Mouse (Mus musculus): Measurements from ENCODE around the gene Arhgap10.

Gene Arhgap10

GRCm38 (mm10) chr8:77275571-77275970 lies 242.2 kb downstream of the Arhgap10 start:
- DNase-seq, result no peak

- no peak for DNase-seq
These were observed 245.6 kb downstream of the Arhgap10 start for GRCm38 (mm10) chr8:77272136-77272535.

GRCm38 (mm10) chr8:77267941-77268405 lies 249.8 kb downstream of the Arhgap10 start:
- no peak for DNase-seq

- DNase-seq, result no peak
These were observed 255.3 kb downstream of the Arhgap10 start for GRCm38 (mm10) chr8:77262216-77263009.

GRCm38 (mm10) chr8:77261215-77261614 lies 256.5 kb downstream of the Arhgap10 start:
- no peak for DNase-seq

- no peak for DNase-seq
These were observed 260.7 kb downstream of the Arhgap10 start for GRCm38 (mm10) chr8:77257085-77257451.

- DNase-seq, result peak; percentile 53
These were observed 261.2 kb downstream of the Arhgap10 start for GRCm38 (mm10) chr8:77256450-77257084.

GRCm38 (mm10) chr8:77254466-77254865 lies 263.3 kb downstream of the Arhgap10 start:
- DNase-seq, result no peak

GRCm38 (mm10) chr8:77251134-77251533 lies 266.6 kb downstream of the Arhgap10 start:
- no peak for DNase-seq

GRCm38 (mm10) chr8:77250094-77250493 lies 267.7 kb downstream of the Arhgap10 start:
- DNase-seq, result no peak

GRCm38 (mm10) chr8:77241381-77241780 lies 276.4 kb downstream of the Arhgap10 start:
- DNase-seq, result no peak

GRCm38 (mm10) chr8:77239462-77239861 lies 278.3 kb downstream of the Arhgap10 start:
- DNase-seq, result no peak

GRCm38 (mm10) chr8:77236701-77237100 lies 281.1 kb downstream of the Arhgap10 start:
- DNase-seq, result no peak

- DNase-seq, result no peak
These were observed 285.3 kb downstream of the Arhgap10 start for GRCm38 (mm10) chr8:77232411-77232810.

GRCm38 (mm10) chr8:77231834-77232233 lies 285.9 kb downstream of the Arhgap10 start:
- no peak for DNase-seq

GRCm38 (mm10) chr8:77231211-77231610 lies 286.5 kb downstream of the Arhgap10 start:
- DNase-seq, result no peak

GRCm38 (mm10) chr8:77228688-77229087 lies 289.1 kb downstream of the Arhgap10 start:
- no peak for DNase-seq

- no peak for DNase-seq
These were observed 290.0 kb downstream of the Arhgap10 start for GRCm38 (mm10) chr8:77227742-77228141.

- DNase-seq, result no peak
These were observed 294.6 kb downstream of the Arhgap10 start for GRCm38 (mm10) chr8:77223123-77223522.

GRCm38 (mm10) chr8:77215191-77215590 lies 302.6 kb downstream of the Arhgap10 start:
- no peak for DNase-seq

GRCm38 (mm10) chr8:77214665-77215064 lies 303.1 kb downstream of the Arhgap10 start:
- DNase-seq, result no peak

- DNase-seq, result no peak
These were observed 303.8 kb downstream of the Arhgap10 start for GRCm38 (mm10) chr8:77213893-77214464.

GRCm38 (mm10) chr8:77209297-77209696 lies 308.5 kb downstream of the Arhgap10 start:
- DNase-seq, result no peak
